Mouse (Mus musculus) intestine, embryonic 14.5 days (tissue): ENCODE data around the gene Mrgprh. TPM values are rescaled to one million over a fixed set of nuclear protein-coding genes. Genes with fewer than 3 reads are reported as not detected.
"Not testable (repeated sequence)": the region's sequence is repeated elsewhere in the genome, so short reads cannot be mapped to it uniquely, and the experiment has no call there.

ENCODE experiments used
- ATAC-seq: fragments of 200-750 bp; cut with Nextera tagmentation; replicated peaks from 2 replicates; pipeline ENCODE4 v1.8.0; 2017; ENCODE audit warnings: low read depth, moderate number of reproducible peaks, moderate TSS enrichment, moderate library complexity; ENCODE audit not compliant: low FRiP score, low TSS enrichment
- DNase-seq: peaks from one replicate; pipeline ENCODE4 v3.0.0-alpha.2; 2018; ENCODE audit warnings: low spot score
- H3K27ac ChIP-seq: fragments of 300-500 bp; sonication (generic); 2 replicates; pipeline ENCODE4 v1.5.1; 2014; ENCODE audit warnings: low read depth, mild to moderate bottlenecking, control low read depth
- H3K27me3 ChIP-seq: fragments of 300-500 bp; sonication (generic); replicated peaks from 2 replicates; pipeline ENCODE4 v1.6.1; 2014; ENCODE audit warnings: low read length, control low read depth; ENCODE audit not compliant: control insufficient read depth, insufficient read depth
- H3K36me3 ChIP-seq: fragments of 300-500 bp; sonication (generic); 2 replicates; pipeline ENCODE4 v1.6.1; 2014; ENCODE audit warnings: low read length, control low read depth; ENCODE audit not compliant: control insufficient read depth, insufficient read depth
- H3K4me1 ChIP-seq: fragments of 300-500 bp; sonication (generic); replicated peaks from 2 replicates; pipeline ENCODE4 v1.6.1; 2014; ENCODE audit warnings: low read length, control low read depth, mixed read lengths; ENCODE audit not compliant: control insufficient read depth, insufficient read depth
- H3K4me2 ChIP-seq: fragments of 300-500 bp; sonication (generic); 2 replicates; pipeline ENCODE4 v1.6.1; 2014; ENCODE audit warnings: low read length
- H3K4me3 ChIP-seq: fragments of 300-500 bp; sonication (generic); 2 replicates; pipeline ENCODE4 v1.5.1; 2014; ENCODE audit warnings: low read depth, low read length, control low read depth, mixed read lengths
- H3K9ac ChIP-seq: fragments of 300-500 bp; sonication (generic); 2 replicates; pipeline ENCODE4 v1.6.1; 2014; ENCODE audit warnings: mild to moderate bottlenecking, low read length
- H3K9me3 ChIP-seq: fragments of 300-500 bp; sonication (generic); 2 replicates; pipeline ENCODE4 v1.6.1; 2016; ENCODE audit warnings: low read length, control low read depth; ENCODE audit not compliant: control insufficient read depth
- WGBS: fragments of 180-500 bp; shearing (Covaris S2); extraction: QIAGEN DNeasy Blood & Tissue Kit; methylation state at CpG from one replicate; pipeline ENCODE4 v1.1.7; 2014; 5-methylcytosine and 5-hydroxymethylcytosine counted together
- polyA plus RNA-seq: library from polyadenylated mRNA; unstranded; fragments of >200 nt; fragmentation: Nextera tagmentation; extraction: Ambion mirVana; gene quantifications from 2 replicates; pipeline ENCODE4 v1.2.1, GENCODE M21; 2014

The Mrgprh gene
- polyA plus RNA-seq, 1 experiment from 2014 or later, result not detected

GRCm38 (mm10) chr17:12881216-12881615 lies 5.4 kb downstream of the Mrgprh start:
- H3K4me3 ChIP-seq, result no peak overlapping the region
- 88% methylated on average over 1 of the region's 1 CpGs for WGBS
- no peak overlapping the region for H3K9ac ChIP-seq
- no peak for ATAC-seq
- DNase-seq, result no peak
- no peaks in the 10 kb centered on the region for H3K9me3 ChIP-seq
- H3K27me3 ChIP-seq, result no peaks in the 10 kb centered on the region
- H3K27ac ChIP-seq, result no peak overlapping the region
- no peaks in the 10 kb centered on the region for H3K36me3 ChIP-seq
- H3K4me2 ChIP-seq, result no peak overlapping the region
- H3K4me1 ChIP-seq, result no peaks in the 10 kb centered on the region

- Histone ChIP-seq H3K9me3 (no peaks in the 10 kb centered on the region), H3K27me3 (no peaks in the 10 kb centered on the region), H3K4me1 (no peaks in the 10 kb centered on the region), H3K4me3 (no peak overlapping the region), H3K4me2 (no peak overlapping the region), H3K36me3 (no peaks in the 10 kb centered on the region; the same call in 1 of the 2 replicates), H3K9ac (no peak overlapping the region), H3K27ac (no peak overlapping the region)
- 38% methylated on average over 6 of the region's 6 CpGs for whole genome bisulfite sequencing
- ATAC-seq (0 out of 2 replicates have a peak, but pooled peaks have one; percentile 44), DNase-seq (no peak)
Observed at GRCm38 (mm10) chr17:12886620-12887019, 10.8 kb downstream of the Mrgprh start.

GRCm38 (mm10) chr17:12887021-12887775 lies 11.4 kb downstream of the Mrgprh start:
- H3K27me3 ChIP-seq, result no peaks in the 10 kb centered on the region
- ATAC-seq, result no peak
- no peaks in the 10 kb centered on the region for H3K9me3 ChIP-seq
- H3K9ac ChIP-seq, result no peak overlapping the region
- H3K4me1 ChIP-seq, result no peaks in the 10 kb centered on the region
- DNase-seq, result no peak
- H3K36me3 ChIP-seq, result no peaks in the 10 kb centered on the region; the same call in 1 of the 2 replicates
- H3K4me3 ChIP-seq, result no peak overlapping the region
- no peak overlapping the region for H3K4me2 ChIP-seq
- H3K27ac ChIP-seq, result no peak overlapping the region
- WGBS, result 72% methylated on average over 15 of the region's 15 CpGs

- ATAC-seq, result no peak
- H3K4me2 ChIP-seq, result no peak overlapping the region
- no peak overlapping the region for H3K4me3 ChIP-seq
- DNase-seq, result no peak
- no peaks in the 10 kb centered on the region for H3K27me3 ChIP-seq
- H3K4me1 ChIP-seq, result no peaks in the 10 kb centered on the region
- no peaks in the 10 kb centered on the region; the same call in 1 of the 2 replicates for H3K36me3 ChIP-seq
- WGBS, result 79% methylated on average over 4 of the region's 4 CpGs
- H3K27ac ChIP-seq, result no peak overlapping the region
- no peak overlapping the region for H3K9ac ChIP-seq
- no peaks in the 10 kb centered on the region for H3K9me3 ChIP-seq
Observed at GRCm38 (mm10) chr17:12891054-12891453, 15.2 kb downstream of the Mrgprh start.

- DNase-seq (no peak), ATAC-seq (no peak)
- Histone ChIP-seq H3K9ac (no peak overlapping the region), H3K27ac (no peak overlapping the region), H3K4me3 (no peak overlapping the region), H3K4me1 (no peaks in the 10 kb centered on the region), H3K9me3 (no peaks in the 10 kb centered on the region), H3K36me3 (no peaks in the 10 kb centered on the region; the same call in 1 of the 2 replicates), H3K4me2 (no peak overlapping the region), H3K27me3 (no peaks in the 10 kb centered on the region)
- 89% methylated on average over 9 of the region's 9 CpGs for WGBS
Observed at GRCm38 (mm10) chr17:12892033-12892432, 16.2 kb downstream of the Mrgprh start.

GRCm38 (mm10) chr17:12897674-12898073 lies 21.8 kb downstream of the Mrgprh start:
- no peak overlapping the region for H3K9ac ChIP-seq
- no peak overlapping the region for H3K4me3 ChIP-seq
- H3K27ac ChIP-seq, result no peak overlapping the region
- no peak overlapping the region for H3K4me2 ChIP-seq
- DNase-seq, result no peak
- H3K9me3 ChIP-seq, result no peaks in the 10 kb centered on the region
- ATAC-seq, result no peak
- peaks cover 7% of the 10 kb centered on the region; the same call in 1 of the 2 replicates for H3K36me3 ChIP-seq
- no peaks in the 10 kb centered on the region for H3K27me3 ChIP-seq
- no peaks in the 10 kb centered on the region for H3K4me1 ChIP-seq
- 89% methylated on average over 5 of the region's 5 CpGs for WGBS

- H3K27me3 ChIP-seq, H3K4me1 ChIP-seq, H3K36me3 ChIP-seq, ATAC-seq, H3K9me3 ChIP-seq, H3K4me2 ChIP-seq, DNase-seq, H3K4me3 ChIP-seq, H3K9ac ChIP-seq, H3K27ac ChIP-seq: not testable (repeated sequence)
- 31% methylated on average over 2 of the region's 2 CpGs for WGBS
Observed at GRCm38 (mm10) chr17:12898607-12899006, 22.8 kb downstream of the Mrgprh start.

GRCm38 (mm10) chr17:12902291-12902690 lies 26.5 kb downstream of the Mrgprh start:
- no peak overlapping the region for H3K4me3 ChIP-seq
- DNase-seq (no peak), ATAC-seq (no peak)
- H3K27me3 ChIP-seq, result no peaks in the 10 kb centered on the region
- H3K36me3 ChIP-seq, result peaks cover 7% of the 10 kb centered on the region; the same call in 1 of the 2 replicates
- no peak overlapping the region for H3K9ac ChIP-seq
- no peak overlapping the region for H3K27ac ChIP-seq
- no peaks in the 10 kb centered on the region for H3K9me3 ChIP-seq
- no peaks in the 10 kb centered on the region for H3K4me1 ChIP-seq
- H3K4me2 ChIP-seq, result no peak overlapping the region
- WGBS, result 95% methylated on average over 6 of the region's 6 CpGs
